Mouse (Mus musculus): Measurements from ENCODE around the gene Zfp784.

DNA sequence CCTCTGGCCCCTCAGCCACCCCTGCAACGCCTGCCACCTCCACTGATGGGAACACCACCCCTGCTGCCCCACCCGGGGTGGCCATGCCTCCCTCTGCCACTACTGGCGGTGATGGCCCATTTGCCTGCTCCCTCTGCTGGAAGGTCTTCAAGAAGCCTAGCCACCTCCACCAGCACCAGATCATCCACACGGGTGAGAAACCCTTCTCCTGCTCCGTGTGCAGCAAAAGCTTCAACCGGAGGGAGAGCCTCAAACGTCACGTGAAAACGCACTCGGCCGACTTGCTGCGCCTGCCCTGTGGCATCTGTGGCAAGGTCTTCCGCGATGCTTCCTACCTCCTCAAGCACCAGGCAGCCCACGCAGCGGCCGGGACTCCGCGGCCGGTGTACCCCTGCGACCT is 8.3 kb downstream of the Zfp784 start:
- TF ChIP-seq CTCF (IDR thresholded peaks at IDR 0.05; ENCODE audit: borderline replicate concordance, insufficient read depth, low read depth, low read length) (no peak), POLR2A (IDR thresholded peaks at IDR 0.05; ENCODE audit: borderline replicate concordance, insufficient read depth, low read length) (no peak)
